Mouse (Mus musculus) lung, postnatal 0 days (tissue): ENCODE measurements around the gene Tcp11.

ENCODE experiments used
- CTCF ChIP-seq: IDR thresholded peaks from 2 replicates; pipeline ENCODE4 v1.5.1; 2016; ENCODE audit warnings: antibody characterized with exemption, mild to moderate bottlenecking
- EP300 ChIP-seq: IDR thresholded peaks from 2 replicates; pipeline ENCODE4 v1.6.1; 2016; ENCODE audit warnings: antibody characterized with exemption, mild to moderate bottlenecking, control low read depth

- TF ChIP-seq CTCF: no peak
- no peak for TF ChIP-seq EP300
Observed at GRCm38 (mm10) chr17:28062710-28063109, 17.7 kb downstream of the Tcp11 start.
